Mouse (Mus musculus): ENCODE measurements around the gene Rhbdd3.

- TF ChIP-seq POLR2A (IDR thresholded peaks at IDR 0.05; ENCODE audit: borderline replicate concordance, extremely low read depth, low read depth, low read length) (no peak), CTCF (IDR thresholded peaks at IDR 0.05; ENCODE audit: insufficient read depth, low read length) (no peak)
Measured at GRCm38 (mm10) chr11:5067063-5067462, 31.7 kb upstream of the Rhbdd3 start.

All from lung, adult 2 months (tissue).